In the genomic region with DNA sequence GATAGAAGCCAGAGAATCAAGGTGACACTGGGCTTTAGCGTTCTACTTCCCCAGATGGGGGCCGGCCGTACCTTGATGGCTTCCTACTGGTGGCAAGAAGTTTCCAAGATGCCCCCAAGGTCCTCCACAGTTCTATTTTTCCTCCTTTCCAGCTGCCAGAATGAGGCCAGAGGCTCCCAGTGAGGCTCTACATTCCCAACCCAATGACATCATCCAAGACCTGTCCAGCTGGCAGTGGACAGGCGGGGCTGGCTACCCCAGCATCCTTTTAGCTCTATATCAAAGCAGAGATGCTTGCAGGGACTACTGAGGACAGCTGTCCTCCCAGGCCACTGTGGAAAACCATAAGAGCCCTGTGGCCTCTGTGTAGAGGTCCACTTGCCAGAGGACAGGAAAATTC, we compare ENCODE assay signal across 16 mouse cellular contexts. TPM values are rescaled to one million over a fixed set of nuclear protein-coding genes. Genes with fewer than 3 reads are reported as not detected.
DNase-seq lines count a peak whose midpoint lies in the region; ATAC-seq and TF ChIP-seq lines count a peak whose summit lies in the region.
"Had no signal": no experiment of that assay in that cellular context is flagged by ENCODE, and none has a peak within 500 bp of the region (broad histone marks: within the 10 kb centered on the region; RNA-seq: fewer than 3 reads in every experiment).

No protein-coding gene starts in this region.

- no peak for ATAC-seq in intestine, embryonic 14.5 days (replicated peaks; ENCODE audit: low FRiP score, low TSS enrichment, low read depth)
- ATAC-seq in intestine, postnatal 0 days = no peak
- ATAC-seq: activated CD4-positive, CD25-positive, alpha-beta regulatory T cell, adult 4 months; forebrain, postnatal 0 days; liver, embryonic 12.5 days had no signal

- no peaks in the 10 kb centered on the region for H3K36me3 ChIP-seq in intestine, embryonic 14.5 days (ENCODE audit: control insufficient read depth, insufficient read depth, low read length)
- H3K36me3 ChIP-seq in intestine, postnatal 0 days (ENCODE audit: control insufficient read depth, insufficient read depth) = no peaks in the 10 kb centered on the region
- no peaks in the 10 kb centered on the region for H3K36me3 ChIP-seq in embryonic facial prominence, embryonic 10.5 days (replicated peaks)
- H3K36me3 ChIP-seq: kidney, embryonic 15.5 days; liver, embryonic 12.5 days had no signal

- no peak overlapping the region for H3K4me2 ChIP-seq in intestine, embryonic 14.5 days (ENCODE audit: low read length)
- no peak overlapping the region for H3K4me2 ChIP-seq in intestine, postnatal 0 days (replicated peaks; ENCODE audit: low read depth)
- H3K4me2 ChIP-seq: kidney, embryonic 15.5 days; liver, embryonic 12.5 days had no signal

- DNase-seq in intestine, embryonic 14.5 days (ENCODE audit: low spot score) = peak; percentile 49
- DNase-seq in 3T3-L1 (ENCODE audit: low read depth, low spot score) = peak; percentile 42
- no peak for DNase-seq in embryonic facial prominence, embryonic 10.5 days (ENCODE audit: low spot score)
- peak; percentile 46 for DNase-seq in heart, postnatal 4 days
- no peak for DNase-seq in embryo, embryonic 9.5 days (ENCODE audit: extremely low spot score)
- no peak for DNase-seq in B cell, adult 2 months
- no peak for DNase-seq in ovary, postnatal 14 days (ENCODE audit: low spot score)
- DNase-seq: cerebellum, adult 9-11 months; embryo, embryonic 11 days; forebrain, postnatal 0 days had no signal

- H3K9me3 ChIP-seq in intestine, embryonic 14.5 days (ENCODE audit: control insufficient read depth, low read length) = no peaks in the 10 kb centered on the region
- no peaks in the 10 kb centered on the region for H3K9me3 ChIP-seq in intestine, postnatal 0 days (ENCODE audit: control insufficient read depth)
- H3K9me3 ChIP-seq in embryonic facial prominence, embryonic 10.5 days = no peaks in the 10 kb centered on the region
- H3K9me3 ChIP-seq: kidney, embryonic 15.5 days; liver, embryonic 12.5 days; megakaryocyte, embryonic 14.5 days had no signal

- peaks cover 13% of the 10 kb centered on the region for H3K4me1 ChIP-seq in intestine, embryonic 14.5 days (replicated peaks; ENCODE audit: control insufficient read depth, insufficient read depth, low read length)
- H3K4me1 ChIP-seq in intestine, postnatal 0 days (replicated peaks; ENCODE audit: control insufficient read depth, insufficient read depth, low read length) = peaks cover 18% of the 10 kb centered on the region
- H3K4me1 ChIP-seq in embryonic facial prominence, embryonic 10.5 days = peaks cover 32% of the 10 kb centered on the region

- no peak overlapping the region for H3K9ac ChIP-seq in intestine, embryonic 14.5 days (ENCODE audit: low read length)
- no peak overlapping the region for H3K9ac ChIP-seq in intestine, postnatal 0 days (ENCODE audit: low read depth, low read length)
- H3K9ac ChIP-seq: forebrain, postnatal 0 days; kidney, embryonic 15.5 days; liver, embryonic 12.5 days had no signal

- TF ChIP-seq CTCF in intestine, postnatal 0 days (IDR thresholded peaks at IDR 0.05; ENCODE audit: low read depth) = no peak

- 85% methylated on average over 4 of the region's 4 CpGs for WGBS in intestine, embryonic 14.5 days
- WGBS in intestine, postnatal 0 days = 87% methylated on average over 4 of the region's 4 CpGs
- whole genome bisulfite sequencing in embryonic facial prominence, embryonic 10.5 days = 93% methylated on average over 4 of the region's 4 CpGs

- H3K4me3 ChIP-seq in intestine, embryonic 14.5 days (ENCODE audit: low read depth, low read length) = no peak overlapping the region
- no peak overlapping the region for H3K4me3 ChIP-seq in intestine, postnatal 0 days (ENCODE audit: low read depth, low read length)
- no peak overlapping the region for H3K4me3 ChIP-seq in embryonic facial prominence, embryonic 10.5 days
- H3K4me3 ChIP-seq: erythroblast, embryonic 14.5 days; kidney, embryonic 15.5 days; liver, embryonic 12.5 days; megakaryocyte, embryonic 14.5 days had no signal

- H3K27me3 ChIP-seq in intestine, embryonic 14.5 days (replicated peaks; ENCODE audit: control insufficient read depth, insufficient read depth, low read length) = no peaks in the 10 kb centered on the region
- no peaks in the 10 kb centered on the region for H3K27me3 ChIP-seq in intestine, postnatal 0 days (replicated peaks; ENCODE audit: control insufficient read depth, insufficient read depth, low read length)
- H3K27me3 ChIP-seq in embryonic facial prominence, embryonic 10.5 days (replicated peaks; ENCODE audit: low read depth, poor library complexity, severe bottlenecking) = no peaks in the 10 kb centered on the region
- H3K27me3 ChIP-seq: liver, embryonic 12.5 days had no signal

- no peak overlapping the region for H3K27ac ChIP-seq in intestine, embryonic 14.5 days (ENCODE audit: low read depth)
- no peak overlapping the region for H3K27ac ChIP-seq in intestine, postnatal 0 days (ENCODE audit: low read depth, low read length)
- 0 out of 2 replicates have a peak overlapping the region, but pooled peaks have one; percentile 24 for H3K27ac ChIP-seq in embryonic facial prominence, embryonic 10.5 days (replicated peaks)
- H3K27ac ChIP-seq: liver, embryonic 12.5 days had no signal

RNA-seq across cellular contexts. Expression of gene Stx16, which starts 53.8 kb away (rescaled TPM):
- polyA plus RNA-seq in intestine, embryonic 14.5 days (2014; fragmentation: Nextera tagmentation; extraction: Ambion mirVana) = 9.2 and 10.0 TPM in 2 replicates
- 4.2 and 5.7 TPM in 2 replicates for polyA plus RNA-seq in intestine, postnatal 0 days (2015; fragmentation: Nextera tagmentation; extraction: Ambion mirVana)
- 10.6 and 11.2 TPM in 2 replicates for polyA plus RNA-seq in embryonic facial prominence, embryonic 10.5 days (2016; fragmentation: Nextera tagmentation; extraction: Ambion mirVana)
- 10 to 100 TPM; 37.5 to 38.3 TPM for total RNA-seq in heart, postnatal 4 days (2021)

Comparison
In these comparisons a context has a peak if more than half of its experiments do, and no peak if none do; other contexts are left out.
1. DNase-seq: peak in intestine, embryonic 14.5 days (single experiment), 3T3-L1 (single experiment) and heart, postnatal 4 days (single experiment); none in embryonic facial prominence, embryonic 10.5 days (single experiment), embryo, embryonic 9.5 days (single experiment), B cell, adult 2 months (0 of 2) and ovary, postnatal 14 days (single experiment).